Mouse (Mus musculus) yolk sac, embryonic 10.5 days (tissue): ENCODE measurements around the gene Grap.
"Not testable (repeated sequence)": the region's sequence is repeated elsewhere in the genome, so short reads cannot be mapped to it uniquely, and the experiment has no call there.

Experiments used
- DNase-seq: peaks from one replicate; pipeline ENCODE4 v3.0.0-alpha.2; 2017; ENCODE audit warnings: low spot score

The Grap gene

GRCm38 (mm10) chr11:61652686-61653447 lies at the start of gene Grap:
Gene Grap (plus strand): TSS chr11:61653265.
- DNase-seq, result no peak

- DNase-seq, result no peak
Observed at GRCm38 (mm10) chr11:61608072-61608471, 45.0 kb upstream of the Grap start.

- DNase-seq, result no peak
Observed at GRCm38 (mm10) chr11:61611197-61611596, 41.9 kb upstream of the Grap start.

- DNase-seq, result no peak
Observed at GRCm38 (mm10) chr11:61612116-61612635, 40.9 kb upstream of the Grap start.

GRCm38 (mm10) chr11:61614401-61614800 lies 38.7 kb upstream of the Grap start:
- no peak for DNase-seq

- peak; percentile 45 for DNase-seq
Observed at GRCm38 (mm10) chr11:61615686-61616522, 37.2 kb upstream of the Grap start.

- DNase-seq, result no peak
Observed at GRCm38 (mm10) chr11:61616523-61617292, 36.4 kb upstream of the Grap start.

GRCm38 (mm10) chr11:61617293-61617975 lies 35.6 kb upstream of the Grap start:
- DNase-seq, result no peak

- DNase-seq, result no peak
Observed at GRCm38 (mm10) chr11:61618131-61618530, 34.9 kb upstream of the Grap start.

- no peak for DNase-seq
Observed at GRCm38 (mm10) chr11:61618571-61618970, 34.5 kb upstream of the Grap start.

- no peak for DNase-seq
Observed at GRCm38 (mm10) chr11:61619356-61619755, 33.7 kb upstream of the Grap start.

- DNase-seq, result peak; percentile 69
Observed at GRCm38 (mm10) chr11:61619791-61620241, 33.2 kb upstream of the Grap start.

GRCm38 (mm10) chr11:61620254-61620670 lies 32.8 kb upstream of the Grap start:
- peak; percentile 76 for DNase-seq

GRCm38 (mm10) chr11:61620762-61621161 lies 32.3 kb upstream of the Grap start:
- no peak for DNase-seq

- no peak for DNase-seq
Observed at GRCm38 (mm10) chr11:61625136-61625535, 27.9 kb upstream of the Grap start.

GRCm38 (mm10) chr11:61626509-61626908 lies 26.6 kb upstream of the Grap start:
- DNase-seq, result no peak

GRCm38 (mm10) chr11:61629621-61630020 lies 23.4 kb upstream of the Grap start:
- no peak for DNase-seq

GRCm38 (mm10) chr11:61636309-61636708 lies 16.8 kb upstream of the Grap start:
- not testable (repeated sequence) for DNase-seq

- DNase-seq, result no peak
Observed at GRCm38 (mm10) chr11:61637413-61637812, 15.7 kb upstream of the Grap start.

- DNase-seq, result no peak
Observed at GRCm38 (mm10) chr11:61637856-61638255, 15.2 kb upstream of the Grap start.

- no peak for DNase-seq
Observed at GRCm38 (mm10) chr11:61638764-61639536, 14.1 kb upstream of the Grap start.
